Mouse (Mus musculus) liver, adult 2 months (tissue): ENCODE measurements around the gene Pde4d.

Experiments used
- CTCF ChIP-seq: fragments of 200-500 bp; IDR thresholded peaks from 2 replicates; pipeline ENCODE4 v1.5.1; 2011; ENCODE audit warnings: low read depth, low read length, control low read depth
- POLR2A ChIP-seq: fragments of 200-500 bp; IDR thresholded peaks from 2 replicates; pipeline ENCODE4 v1.6.1; 2011; ENCODE audit warnings: low read length, control low read depth; ENCODE audit not compliant: insufficient read depth; ENCODE audit errors: extremely low read depth

- TF ChIP-seq CTCF (no peak), POLR2A (no peak)
These were observed 1467.8 kb downstream of the Pde4d start for GRCm38 (mm10) chr13:109917551-109917950.
